Mouse (Mus musculus): Measurements from ENCODE around the gene N6amt1. TPM values are rescaled to one million over a fixed set of nuclear protein-coding genes. Genes with fewer than 3 reads are reported as not detected.

N6amt1 gene
- 15.6 and 19.3 TPM in 2 replicates for polyA plus RNA-seq (2014; fragmentation: Nextera tagmentation; extraction: Ambion mirVana)

DNA sequence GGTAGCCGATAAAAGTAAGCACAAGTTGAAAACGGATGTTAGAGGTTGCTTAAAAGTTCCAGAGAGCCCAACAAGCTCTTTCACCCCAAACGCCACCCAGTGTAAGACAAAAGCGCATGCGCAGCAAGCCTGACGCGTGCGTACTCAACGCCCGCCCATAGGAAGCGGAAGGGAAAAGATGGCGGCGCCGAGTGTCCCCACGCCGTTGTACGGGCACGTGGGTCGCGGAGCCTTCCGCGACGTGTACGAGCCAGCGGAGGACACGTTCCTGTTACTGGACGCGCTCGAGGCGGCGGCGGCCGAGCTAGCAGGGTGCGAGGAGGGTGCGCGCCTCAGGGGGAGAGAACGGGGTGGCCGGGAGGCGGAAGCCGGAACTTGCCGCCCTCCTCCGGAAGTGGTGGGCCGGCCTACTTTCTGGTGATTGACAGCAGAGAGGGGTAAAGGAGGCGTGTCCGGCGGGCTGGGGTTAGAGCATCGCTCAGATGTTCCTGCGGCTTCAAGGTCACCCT is at the start of gene N6amt1:
TSS of gene N6amt1 (plus strand) at position 111 of the 509 bp plus-strand sequence.
- Histone ChIP-seq H3K27ac (ENCODE audit: low read depth, low read length) (peak within 1 kb of the TSS; percentile 86), H3K9me3 (ENCODE audit: control insufficient read depth, low read length) (no peaks in the 10 kb centered on the region), H3K4me1 (replicated peaks; ENCODE audit: control insufficient read depth, insufficient read depth, low read length) (no peaks in the 10 kb centered on the region), H3K9ac (ENCODE audit: low read depth, low read length) (peak within 1 kb of the TSS; percentile 93), H3K27me3 (ENCODE audit: control insufficient read depth, insufficient read depth, low read length) (no peaks in the 10 kb centered on the region), H3K4me3 (ENCODE audit: low read depth, low read length) (peak within 1 kb of the TSS; percentile 78), H3K4me2 (replicated peaks; ENCODE audit: low read depth, low read length) (peak within 1 kb of the TSS; percentile 37), H3K36me3 (ENCODE audit: control insufficient read depth, insufficient read depth, low read length) (no peaks in the 10 kb centered on the region)
- ATAC-seq (ENCODE audit: low FRiP score) (peak; percentile 99), DNase-seq (ENCODE audit: low spot score) (peak; percentile 97)
- under 1% methylated on average over 48 of the region's 48 CpGs for WGBS

DNA sequence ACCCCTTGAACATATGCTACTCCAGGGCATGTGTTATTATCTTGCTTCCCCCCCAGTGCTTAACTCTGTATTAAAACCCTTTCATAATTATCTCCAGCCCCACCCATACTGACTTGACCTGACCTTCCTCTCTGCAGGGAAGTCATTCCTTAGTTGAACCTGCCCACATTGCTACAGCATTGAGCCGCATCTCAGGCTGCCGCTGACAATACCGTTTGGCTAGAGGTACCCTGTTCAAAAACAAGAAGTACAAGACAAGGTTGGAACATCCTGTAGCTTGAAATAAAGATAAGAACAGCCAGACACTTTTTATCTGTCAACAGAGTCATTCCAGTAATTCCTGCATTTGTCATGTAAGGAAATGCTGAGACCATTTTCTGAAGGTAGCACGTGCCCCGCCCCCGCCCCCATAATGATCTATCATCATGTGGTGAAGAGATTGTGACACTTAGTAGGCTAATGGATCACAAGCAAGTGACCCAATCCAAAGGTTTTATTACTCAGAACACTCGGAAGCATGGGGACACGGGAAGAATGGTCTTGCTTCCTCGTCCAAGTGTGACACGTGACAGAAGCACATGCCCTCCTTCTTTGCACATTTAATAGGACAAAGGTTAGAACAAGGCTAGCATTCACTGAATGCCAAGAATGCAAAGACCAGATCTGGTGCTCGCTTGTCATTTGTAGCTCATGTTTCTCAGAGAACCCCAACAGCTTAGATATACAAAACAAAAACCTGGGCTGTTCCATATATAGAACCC is 48.6 kb upstream of the N6amt1 start:
- no peaks in the 10 kb centered on the region for H3K4me1 ChIP-seq (replicated peaks; ENCODE audit: control insufficient read depth, insufficient read depth, low read length)
- WGBS, result 89% methylated on average over 11 of the region's 11 CpGs
- DNase-seq (ENCODE audit: low spot score), result no peak

DNA sequence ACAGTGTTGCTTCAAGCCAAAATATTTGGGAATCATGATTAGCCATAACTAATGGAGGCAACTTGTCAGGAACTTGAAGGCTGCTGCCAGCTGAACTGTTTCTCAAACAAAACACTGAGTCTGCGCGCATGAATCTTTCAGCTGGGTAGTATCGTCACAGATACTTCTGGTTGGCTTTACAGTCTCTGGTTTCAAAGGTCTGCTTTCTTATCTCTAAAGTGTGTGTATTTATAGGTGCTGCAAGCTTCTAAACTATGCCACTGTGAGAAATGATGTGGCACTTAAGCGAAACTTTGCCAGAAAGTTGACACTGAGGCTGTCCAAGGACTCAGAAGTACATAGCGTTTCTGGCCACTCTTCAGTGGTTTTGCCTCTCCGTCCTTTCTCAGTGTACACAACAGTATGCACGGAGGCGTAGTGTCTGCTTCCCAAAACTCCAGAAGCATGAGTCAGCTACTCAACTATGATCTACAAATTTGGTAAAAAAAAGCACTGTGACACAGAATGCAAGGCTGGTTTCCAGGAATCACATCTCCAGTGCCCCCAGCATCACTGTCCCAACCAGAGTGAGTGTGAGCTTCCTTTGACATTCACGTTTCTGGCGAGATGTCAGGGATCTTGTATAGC is 46.8 kb upstream of the N6amt1 start:
- Histone ChIP-seq H3K36me3 (ENCODE audit: control insufficient read depth, insufficient read depth, low read length) (no peaks in the 10 kb centered on the region), H3K4me2 (replicated peaks; ENCODE audit: low read depth, low read length) (no peak overlapping the region), H3K4me3 (ENCODE audit: low read depth, low read length) (no peak overlapping the region), H3K9me3 (ENCODE audit: control insufficient read depth, low read length) (no peaks in the 10 kb centered on the region), H3K4me1 (replicated peaks; ENCODE audit: control insufficient read depth, insufficient read depth, low read length) (no peaks in the 10 kb centered on the region), H3K27ac (ENCODE audit: low read depth, low read length) (no peak overlapping the region), H3K9ac (ENCODE audit: low read depth, low read length) (no peak overlapping the region), H3K27me3 (ENCODE audit: control insufficient read depth, insufficient read depth, low read length) (no peaks in the 10 kb centered on the region)
- WGBS, result 84% methylated on average over 10 of the region's 10 CpGs
- DNase-seq (ENCODE audit: low spot score), result no peak
- ATAC-seq (ENCODE audit: low FRiP score), result no peak

More for the DNA sequence above, 48.6 kb upstream of the N6amt1 start:
- H3K27ac ChIP-seq (ENCODE audit: low read depth, low read length), result no peak overlapping the region
- no peaks in the 10 kb centered on the region for H3K9me3 ChIP-seq (ENCODE audit: control insufficient read depth, low read length)
- no peaks in the 10 kb centered on the region for H3K27me3 ChIP-seq (ENCODE audit: control insufficient read depth, insufficient read depth, low read length)
- H3K4me3 ChIP-seq (ENCODE audit: low read depth, low read length), result no peak overlapping the region
- no peak overlapping the region for H3K9ac ChIP-seq (ENCODE audit: low read depth, low read length)
- no peaks in the 10 kb centered on the region for H3K36me3 ChIP-seq (ENCODE audit: control insufficient read depth, insufficient read depth, low read length)
- H3K4me2 ChIP-seq (replicated peaks; ENCODE audit: low read depth, low read length), result no peak overlapping the region
- no peak for ATAC-seq (ENCODE audit: low FRiP score)

DNA sequence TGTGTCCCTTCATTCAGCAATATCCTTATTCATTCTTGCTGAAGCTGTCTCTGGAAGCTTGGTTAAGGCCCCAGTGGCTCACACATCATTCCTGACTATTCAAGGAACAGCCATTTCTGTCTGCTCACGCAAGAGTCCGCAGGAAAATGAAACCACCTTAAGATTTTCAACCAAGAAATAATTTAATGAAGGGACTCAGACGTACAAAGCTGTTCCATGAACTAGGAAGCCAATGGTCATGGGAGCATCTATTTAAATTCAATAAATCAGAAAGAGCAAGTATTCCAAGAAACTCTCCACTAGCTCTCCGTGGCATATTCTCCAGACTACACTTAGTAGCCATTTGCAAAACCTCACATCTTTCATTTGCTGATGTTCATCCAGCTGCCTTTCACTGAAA is 43.3 kb upstream of the N6amt1 start:
- no peak overlapping the region for H3K4me3 ChIP-seq (ENCODE audit: low read depth, low read length)

DNA sequence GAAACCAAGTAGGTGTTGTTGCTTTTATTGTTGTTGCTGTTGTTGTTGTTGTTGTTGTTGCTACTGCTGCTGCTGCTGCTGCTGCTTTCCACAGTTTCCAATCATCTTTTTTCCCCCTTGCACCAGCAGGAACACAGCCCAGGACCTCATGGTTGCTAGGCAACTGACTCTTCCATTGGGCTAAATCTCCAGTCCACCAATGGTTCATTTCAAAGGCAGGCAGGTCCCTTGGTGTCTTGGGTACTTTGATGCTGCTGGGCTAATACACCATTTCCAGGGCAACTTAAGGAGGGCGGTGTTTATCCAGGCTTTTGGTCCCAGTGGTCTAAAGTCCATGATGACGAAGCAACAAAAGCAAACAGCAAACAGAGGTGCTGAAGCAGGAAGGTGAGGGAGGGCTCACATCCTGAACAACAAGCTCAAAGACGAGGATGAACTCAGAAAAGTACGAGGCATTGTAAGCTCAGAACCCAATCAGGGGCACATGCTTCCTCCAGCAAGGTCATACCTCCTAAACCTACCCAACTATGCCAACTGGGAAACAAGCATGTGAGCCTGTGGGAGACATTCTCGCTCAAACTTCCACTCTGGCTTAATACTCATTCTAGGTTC is 35.7 kb upstream of the N6amt1 start:
- Histone ChIP-seq H3K4me3 (ENCODE audit: low read depth, low read length) (no peak overlapping the region), H3K9me3 (ENCODE audit: control insufficient read depth, low read length) (no peaks in the 10 kb centered on the region), H3K9ac (ENCODE audit: low read depth, low read length) (no peak overlapping the region), H3K4me2 (replicated peaks; ENCODE audit: low read depth, low read length) (no peak overlapping the region), H3K27ac (ENCODE audit: low read depth, low read length) (no peak overlapping the region), H3K4me1 (replicated peaks; ENCODE audit: control insufficient read depth, insufficient read depth, low read length) (no peaks in the 10 kb centered on the region), H3K27me3 (ENCODE audit: control insufficient read depth, insufficient read depth, low read length) (no peaks in the 10 kb centered on the region), H3K36me3 (ENCODE audit: control insufficient read depth, insufficient read depth, low read length) (no peaks in the 10 kb centered on the region)
- peak; percentile 63 for ATAC-seq (ENCODE audit: low FRiP score)
- peak; percentile 17 for DNase-seq (ENCODE audit: low spot score)
- WGBS, result 65% methylated on average over 5 of the region's 5 CpGs

More for the DNA sequence above, 43.3 kb upstream of the N6amt1 start:
- H3K4me2 ChIP-seq (replicated peaks; ENCODE audit: low read depth, low read length), result no peak overlapping the region
- ATAC-seq (ENCODE audit: low FRiP score), result no peak
- no peak for DNase-seq (ENCODE audit: low spot score)
- no peaks in the 10 kb centered on the region for H3K9me3 ChIP-seq (ENCODE audit: control insufficient read depth, low read length)
- WGBS, result 90% methylated on average over 4 of the region's 4 CpGs
- no peaks in the 10 kb centered on the region for H3K27me3 ChIP-seq (ENCODE audit: control insufficient read depth, insufficient read depth, low read length)
- H3K36me3 ChIP-seq (ENCODE audit: control insufficient read depth, insufficient read depth, low read length), result no peaks in the 10 kb centered on the region
- no peak overlapping the region for H3K9ac ChIP-seq (ENCODE audit: low read depth, low read length)
- H3K4me1 ChIP-seq (replicated peaks; ENCODE audit: control insufficient read depth, insufficient read depth, low read length), result no peaks in the 10 kb centered on the region
- no peak overlapping the region for H3K27ac ChIP-seq (ENCODE audit: low read depth, low read length)

DNA sequence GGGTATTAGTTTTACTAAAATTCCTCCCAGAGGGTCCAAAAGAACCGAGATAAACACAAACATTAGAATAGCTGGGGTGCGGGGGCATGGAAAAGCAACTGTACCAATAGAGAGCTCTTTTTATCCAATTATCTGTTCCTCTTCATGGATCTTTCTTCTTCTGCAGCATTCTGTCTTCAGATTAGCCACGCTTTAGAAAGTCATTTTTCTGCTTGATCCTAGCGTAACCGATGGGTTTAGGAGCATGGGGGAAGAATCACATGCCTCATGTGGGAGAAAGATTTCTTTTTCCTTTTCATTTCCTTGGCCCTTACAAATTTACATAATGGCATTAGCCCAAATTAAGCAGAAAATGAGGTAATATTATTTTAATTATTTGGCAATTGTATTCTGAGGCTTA is 35.0 kb upstream of the N6amt1 start:
- no peaks in the 10 kb centered on the region for H3K9me3 ChIP-seq (ENCODE audit: control insufficient read depth, low read length)
- H3K4me2 ChIP-seq (replicated peaks; ENCODE audit: low read depth, low read length), result no peak overlapping the region

DNA sequence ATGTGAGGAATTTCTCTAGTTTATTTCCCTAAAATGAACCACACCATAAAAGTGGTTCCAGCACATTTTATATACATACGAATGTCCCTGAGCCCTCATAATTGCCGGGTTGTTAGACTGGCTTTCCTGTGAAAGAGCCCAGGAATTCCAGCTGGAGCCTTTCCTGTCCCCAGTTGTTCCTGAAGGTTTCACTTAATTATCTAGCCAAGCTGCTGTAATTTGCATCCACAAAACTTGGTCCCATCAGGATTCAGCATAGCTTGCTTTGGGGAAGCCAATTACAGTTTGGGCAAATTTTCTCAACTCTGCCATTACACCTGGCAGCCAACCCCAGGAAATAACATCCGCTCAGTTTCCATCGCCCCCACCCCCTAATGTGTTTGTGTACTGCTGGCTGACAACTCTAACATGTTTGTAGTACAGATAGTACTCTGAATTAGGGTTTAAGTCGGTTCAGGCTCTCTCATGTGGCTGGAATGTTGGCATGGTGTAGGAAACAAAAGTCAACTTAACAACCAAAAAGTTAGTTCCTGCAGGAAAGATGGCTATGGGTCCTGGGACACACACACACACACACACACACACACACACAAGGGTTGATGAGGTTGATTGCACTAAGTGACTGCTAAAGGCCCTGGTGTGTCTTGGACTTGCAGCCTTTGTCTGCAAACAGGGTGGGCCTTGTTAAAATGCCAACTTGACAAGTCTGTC is 34.3 kb upstream of the N6amt1 start:
- H3K4me1 ChIP-seq (replicated peaks; ENCODE audit: control insufficient read depth, insufficient read depth, low read length), result no peaks in the 10 kb centered on the region
- H3K36me3 ChIP-seq (ENCODE audit: control insufficient read depth, insufficient read depth, low read length), result no peaks in the 10 kb centered on the region
- H3K9me3 ChIP-seq (ENCODE audit: control insufficient read depth, low read length), result no peaks in the 10 kb centered on the region
- DNase-seq (ENCODE audit: low spot score) (peak; percentile 3), ATAC-seq (ENCODE audit: low FRiP score) (peak; percentile 43)
- no peaks in the 10 kb centered on the region for H3K27me3 ChIP-seq (ENCODE audit: control insufficient read depth, insufficient read depth, low read length)
- no peak overlapping the region for H3K4me3 ChIP-seq (ENCODE audit: low read depth, low read length)
- 74% methylated on average over 5 of the region's 5 CpGs for WGBS
- H3K27ac ChIP-seq (ENCODE audit: low read depth, low read length), result no peak overlapping the region
- H3K9ac ChIP-seq (ENCODE audit: low read depth, low read length), result no peak overlapping the region
- H3K4me2 ChIP-seq (replicated peaks; ENCODE audit: low read depth, low read length), result no peak overlapping the region

More for the DNA sequence above, 35.0 kb upstream of the N6amt1 start:
- Histone ChIP-seq H3K27ac (ENCODE audit: low read depth, low read length) (no peak overlapping the region), H3K27me3 (ENCODE audit: control insufficient read depth, insufficient read depth, low read length) (no peaks in the 10 kb centered on the region), H3K36me3 (ENCODE audit: control insufficient read depth, insufficient read depth, low read length) (no peaks in the 10 kb centered on the region), H3K9ac (ENCODE audit: low read depth, low read length) (no peak overlapping the region), H3K4me1 (replicated peaks; ENCODE audit: control insufficient read depth, insufficient read depth, low read length) (no peaks in the 10 kb centered on the region), H3K4me3 (ENCODE audit: low read depth, low read length) (no peak overlapping the region)
- no peak for DNase-seq (ENCODE audit: low spot score)
- WGBS, result 54% methylated on average over 5 of the region's 5 CpGs
- peak; percentile 52; the same call in 1 of the 2 replicates for ATAC-seq (ENCODE audit: low FRiP score)

DNA sequence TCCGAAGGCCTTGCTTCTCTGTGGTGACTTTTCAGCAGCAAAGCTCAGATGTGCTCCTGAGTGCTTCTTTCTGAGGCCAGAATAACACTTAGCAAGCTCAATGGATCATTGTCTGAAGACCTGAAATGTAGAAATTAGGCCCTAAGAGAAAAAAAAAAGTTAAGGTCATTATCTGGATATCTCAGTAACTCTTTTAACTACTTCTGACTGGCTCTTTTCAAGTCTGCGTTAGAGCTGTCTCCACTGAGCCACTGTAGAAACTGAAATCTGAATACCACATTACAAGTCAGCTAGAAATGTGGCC is 33.8 kb upstream of the N6amt1 start:
- Histone ChIP-seq H3K9me3 (ENCODE audit: control insufficient read depth, low read length) (no peaks in the 10 kb centered on the region), H3K4me3 (ENCODE audit: low read depth, low read length) (no peak overlapping the region), H3K4me2 (replicated peaks; ENCODE audit: low read depth, low read length) (no peak overlapping the region), H3K27me3 (ENCODE audit: control insufficient read depth, insufficient read depth, low read length) (no peaks in the 10 kb centered on the region), H3K36me3 (ENCODE audit: control insufficient read depth, insufficient read depth, low read length) (no peaks in the 10 kb centered on the region), H3K4me1 (replicated peaks; ENCODE audit: control insufficient read depth, insufficient read depth, low read length) (no peaks in the 10 kb centered on the region), H3K9ac (ENCODE audit: low read depth, low read length) (no peak overlapping the region), H3K27ac (ENCODE audit: low read depth, low read length) (no peak overlapping the region)
- no peak for ATAC-seq (ENCODE audit: low FRiP score)
- WGBS, result 48% methylated on average over 2 of the region's 2 CpGs
- no peak for DNase-seq (ENCODE audit: low spot score)
